Mouse (Mus musculus) lung, adult 2 months (tissue): ENCODE data around the gene Amph. TPM values are rescaled to one million over a fixed set of nuclear protein-coding genes. Genes with fewer than 3 reads are reported as not detected.

ENCODE experiments used
- DNase-seq: peaks from one replicate; pipeline ENCODE4 v3.0.0; 2022
- H3K4me1 ChIP-seq: fragments of 200-500 bp; 2 replicates; pipeline ENCODE4 v1.6.1; 2011; ENCODE audit warnings: low read length; ENCODE audit not compliant: control insufficient read depth, insufficient read depth
- H3K4me3 ChIP-seq: fragments of 200-500 bp; replicated peaks from 2 replicates; pipeline ENCODE3; 2011; ENCODE audit warnings: low read depth, mild to moderate bottlenecking, control low read depth, low read length; ENCODE audit errors: extremely low read depth
- CTCF ChIP-seq: fragments of 200-500 bp; IDR thresholded peaks from 2 replicates; pipeline ENCODE4 v1.5.1; 2011; ENCODE audit warnings: mild to moderate bottlenecking, low read length, control low read depth; ENCODE audit not compliant: insufficient read depth
- POLR2A ChIP-seq: fragments of 200-500 bp; IDR thresholded peaks from 2 replicates; pipeline ENCODE4 v1.6.1; 2011; ENCODE audit warnings: low read depth, mild to moderate bottlenecking, control low read depth, low read length, borderline replicate concordance; ENCODE audit errors: extremely low read depth
- WGBS: fragments of 180-500 bp; shearing (Covaris S2); methylation state at CpG from one replicate; pipeline ENCODE4 v1.1.7; 2018; 5-methylcytosine and 5-hydroxymethylcytosine counted together
- polyA plus RNA-seq: library from polyadenylated mRNA; depleted of rRNA; stranded (reverse); fragments of >200 nt; gene quantifications from 2 replicates; pipeline ENCODE4 v1.2.3, GENCODE M21; 2012; rRNA removed

Gene Amph
- polyA plus RNA-seq, 1 experiment: 14.3 TPM

- TF ChIP-seq POLR2A (no peak), CTCF (no peak)
- no peak for DNase-seq
- WGBS: 80% methylated on average over 3 of the region's 3 CpGs
- no peaks in the 10 kb centered on the region for H3K4me1 ChIP-seq
- H3K4me3 ChIP-seq: no peak overlapping the region
These were observed 204.1 kb downstream of the Amph start for GRCm38 (mm10) chr13:19152126-19152525.

DNA sequence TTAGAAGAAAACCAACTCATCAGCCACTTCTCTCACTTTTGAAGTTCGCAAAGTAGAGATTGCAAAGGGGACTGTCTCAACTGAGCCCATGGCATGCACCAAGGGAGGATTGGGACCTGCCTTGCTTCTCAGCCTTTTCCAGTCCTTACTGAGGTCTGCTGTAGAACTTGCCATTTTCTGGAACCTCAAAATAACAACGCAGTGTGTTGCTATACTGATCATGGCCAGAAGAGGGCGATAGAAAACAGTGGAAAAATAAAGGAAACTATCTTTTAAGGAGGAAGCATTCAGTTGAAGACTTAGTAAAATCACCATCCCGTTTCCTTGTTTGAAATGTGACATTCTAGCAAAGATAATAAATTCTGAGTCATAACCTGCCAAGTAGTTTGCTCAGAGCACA, 210.5 kb downstream of the Amph start:
- Histone ChIP-seq H3K4me3 (no peak overlapping the region), H3K4me1 (no peaks in the 10 kb centered on the region)
- TF ChIP-seq POLR2A (no peak), CTCF (no peak)
- 25% methylated on average over 4 of the region's 4 CpGs for WGBS
- DNase-seq: peak; percentile 23

DNA sequence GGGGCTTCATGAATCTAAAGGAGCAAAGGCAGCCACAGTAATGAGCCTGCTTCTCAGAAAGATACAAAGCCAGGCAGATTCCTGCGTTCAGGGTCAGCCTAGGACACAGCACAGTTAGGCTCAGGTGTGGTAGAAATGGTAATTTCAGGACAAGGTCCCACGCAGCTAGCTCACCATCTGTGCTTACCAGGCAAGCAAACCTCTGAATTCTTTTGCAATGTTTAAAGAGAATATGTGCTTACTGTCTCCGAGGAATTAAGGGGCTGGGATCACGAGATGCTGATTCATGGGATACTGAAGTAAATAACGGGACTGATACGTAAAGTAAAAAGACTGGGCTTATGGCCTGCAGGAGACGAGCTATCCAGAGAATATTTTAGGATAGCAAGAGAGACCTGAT, 212.6 kb downstream of the Amph start:
- no peak for DNase-seq
- H3K4me3 ChIP-seq: no peak overlapping the region
- WGBS: 66% methylated on average over 7 of the region's 7 CpGs
- H3K4me1 ChIP-seq: no peaks in the 10 kb centered on the region
- no peak for TF ChIP-seq POLR2A

DNA sequence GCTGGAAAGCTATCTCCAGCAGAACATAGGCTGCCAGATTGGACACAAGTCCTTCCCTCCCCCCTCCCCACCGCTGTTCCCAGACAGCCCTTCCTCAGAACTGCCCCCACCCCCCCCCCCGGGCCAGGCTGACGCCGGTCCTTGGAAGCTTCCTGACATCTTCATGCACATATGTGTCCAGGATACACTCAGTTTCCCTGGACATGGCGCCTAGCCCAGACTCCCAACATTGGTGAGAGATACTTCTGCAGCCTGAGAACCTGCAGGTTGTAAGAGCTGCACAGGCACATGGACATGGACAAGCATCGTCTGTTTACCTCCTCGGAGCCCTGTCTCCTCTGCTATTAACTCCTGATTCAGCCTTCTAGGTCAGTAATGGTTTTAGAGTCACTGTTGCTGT, 213.1 kb downstream of the Amph start:
- no peak for DNase-seq
- Histone ChIP-seq H3K4me3 (no peak overlapping the region), H3K4me1 (no peaks in the 10 kb centered on the region)
- TF ChIP-seq CTCF (no peak), POLR2A (no peak)
- 40% methylated on average over 7 of the region's 7 CpGs for WGBS

GRCm38 (mm10) chr13:19162120-19162519, 214.1 kb downstream of the Amph start:
- no peak overlapping the region for H3K4me3 ChIP-seq
- no peaks in the 10 kb centered on the region for H3K4me1 ChIP-seq
- 52% methylated on average over 6 of the region's 6 CpGs for WGBS
- TF ChIP-seq CTCF (no peak), POLR2A (no peak)
- DNase-seq: no peak

GRCm38 (mm10) chr13:19177662-19178259, 229.8 kb downstream of the Amph start:
- no peak for DNase-seq
- peak; percentile 54 for TF ChIP-seq CTCF
- no peak for TF ChIP-seq POLR2A
- Histone ChIP-seq H3K4me3 (no peak overlapping the region), H3K4me1 (no peaks in the 10 kb centered on the region)
- WGBS: 48% methylated on average over 1 of the region's 1 CpGs

- Histone ChIP-seq H3K4me1 (no peaks in the 10 kb centered on the region), H3K4me3 (no peak overlapping the region)
- 88% methylated on average over 5 of the region's 5 CpGs for WGBS
- TF ChIP-seq POLR2A (no peak), CTCF (no peak)
- no peak for DNase-seq
These were observed 230.3 kb downstream of the Amph start for GRCm38 (mm10) chr13:19178351-19178750.

GRCm38 (mm10) chr13:19182259-19182658, 234.3 kb downstream of the Amph start:
- WGBS: 38% methylated on average over 8 of the region's 8 CpGs
- TF ChIP-seq CTCF: no peak
- no peak for TF ChIP-seq POLR2A

DNA sequence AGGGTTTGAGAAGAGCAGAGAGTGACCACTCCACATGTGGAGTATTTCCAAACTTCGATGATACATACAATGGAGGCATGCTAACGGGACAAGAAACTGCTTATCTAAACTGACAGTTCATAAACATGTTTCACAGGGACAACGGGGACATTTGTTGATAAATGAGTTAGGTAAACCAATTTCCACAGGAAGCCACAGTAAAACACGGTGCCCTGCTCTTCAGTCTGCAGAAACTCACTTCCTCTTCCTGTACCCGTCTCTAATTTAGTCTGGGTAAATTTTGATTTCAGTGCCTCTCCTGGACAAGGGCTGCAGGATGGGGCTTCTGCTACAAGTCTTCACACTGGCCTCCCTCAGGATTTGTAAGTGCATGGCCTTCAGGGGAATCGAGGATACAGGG, 242.0 kb downstream of the Amph start:
- DNase-seq: no peak
- WGBS: 21% methylated on average over 6 of the region's 6 CpGs
- Histone ChIP-seq H3K4me3 (no peak overlapping the region), H3K4me1 (no peaks in the 10 kb centered on the region)
- TF ChIP-seq POLR2A: no peak
- no peak for TF ChIP-seq CTCF

More at GRCm38 (mm10) chr13:19182259-19182658, 234.3 kb downstream of the Amph start:
- no peak for DNase-seq
- Histone ChIP-seq H3K4me1 (no peaks in the 10 kb centered on the region), H3K4me3 (no peak overlapping the region)

DNA sequence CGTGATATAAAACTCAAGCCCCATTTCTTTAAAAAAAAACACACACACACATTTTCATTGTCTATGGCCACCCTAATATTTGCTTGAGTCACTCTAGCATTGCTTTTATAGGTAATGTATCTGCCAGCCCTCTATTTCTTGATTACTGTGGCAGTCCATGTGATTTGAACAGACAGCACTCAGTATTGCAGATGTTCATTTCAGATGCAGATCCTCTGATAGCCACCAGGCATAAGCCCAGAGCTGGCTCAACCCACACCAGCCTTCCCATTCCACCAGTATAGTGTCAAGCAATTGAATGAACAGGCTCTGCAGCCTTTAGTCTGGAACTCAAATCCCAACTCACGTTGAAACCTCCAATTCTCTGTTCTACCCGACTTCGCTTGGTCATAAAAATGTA, 246.8 kb downstream of the Amph start:
- 82% methylated on average over 4 of the region's 4 CpGs for WGBS
- H3K4me3 ChIP-seq: no peak overlapping the region
- DNase-seq: no peak
- no peaks in the 10 kb centered on the region for H3K4me1 ChIP-seq
- TF ChIP-seq CTCF (no peak), POLR2A (no peak)

DNA sequence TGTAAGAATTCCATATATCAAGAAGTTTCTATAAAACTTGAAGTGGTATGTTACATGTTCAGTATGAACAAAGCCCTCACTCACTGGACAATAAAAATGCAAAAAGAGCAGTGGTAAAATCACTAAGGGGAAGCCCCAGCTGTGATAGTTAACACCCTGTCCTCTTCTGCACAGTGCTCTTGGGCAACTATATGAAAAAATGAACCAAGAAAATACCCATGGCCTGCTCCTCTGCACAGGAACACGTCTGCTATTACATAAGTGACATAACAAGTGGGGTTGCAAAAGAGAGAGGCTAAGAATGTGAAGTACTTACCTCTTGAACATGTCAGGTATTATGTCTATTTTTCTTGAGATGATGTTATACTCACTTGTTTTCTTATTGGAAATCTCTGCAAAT, 247.5 kb downstream of the Amph start:
- DNase-seq: no peak
- TF ChIP-seq CTCF: no peak
- no peak for TF ChIP-seq POLR2A
- Histone ChIP-seq H3K4me1 (no peaks in the 10 kb centered on the region), H3K4me3 (no peak overlapping the region)
- WGBS: 46% methylated on average over 1 of the region's 1 CpGs

Other genes with a start within 250 kb of the Amph start
- gene Vps41, start 230.9 kb upstream of the Amph start, polyA plus RNA-seq: 10.7 and 16.1 TPM in 2 replicates